Mouse (Mus musculus) forebrain, embryonic 10.5 days (tissue): ENCODE results near the gene Dapk3. TPM values are rescaled to one million over a fixed set of nuclear protein-coding genes. Genes with fewer than 3 reads are reported as not detected.
"Not testable (repeated sequence)": the region's sequence is repeated elsewhere in the genome, so short reads cannot be mapped to it uniquely, and the experiment has no call there.

Experiments used
- DNase-seq: peaks from one replicate; pipeline ENCODE4 v3.0.0-alpha.2; 2017; ENCODE audit warnings: low spot score; ENCODE audit errors: extremely low spot score
- H3K27ac ChIP-seq: fragments of 300-500 bp; sonication (generic); 2 replicates; pipeline ENCODE4 v1.5.1; 2016; ENCODE audit warnings: mild to moderate bottlenecking
- H3K27me3 ChIP-seq: fragments of 300-500 bp; sonication (generic); 2 replicates; pipeline ENCODE4 v1.6.1; 2016; ENCODE audit warnings: mild to moderate bottlenecking; ENCODE audit not compliant: poor library complexity, severe bottlenecking
- H3K36me3 ChIP-seq: fragments of 300-500 bp; sonication (generic); replicated peaks from 2 replicates; pipeline ENCODE4 v1.6.1; 2016; ENCODE audit warnings: mild to moderate bottlenecking, moderate library complexity
- H3K4me1 ChIP-seq: fragments of 300-500 bp; sonication (generic); 2 replicates; pipeline ENCODE4 v1.6.1; 2016
- H3K4me3 ChIP-seq: fragments of 300-500 bp; sonication (generic); 2 replicates; pipeline ENCODE4 v1.5.1; 2016; ENCODE audit warnings: mild to moderate bottlenecking, moderate library complexity
- H3K9me3 ChIP-seq: fragments of 300-500 bp; sonication (generic); 2 replicates; pipeline ENCODE4 v1.6.1; 2016; ENCODE audit warnings: mild to moderate bottlenecking, moderate library complexity
- WGBS: fragments of 180-500 bp; shearing (Covaris S2); methylation state at CpG from one replicate; pipeline ENCODE4 v1.1.7; 2016; 5-methylcytosine and 5-hydroxymethylcytosine counted together
- polyA plus RNA-seq: library from polyadenylated mRNA; unstranded; fragments of >200 nt; fragmentation: Nextera tagmentation; extraction: Ambion mirVana; gene quantifications from 2 replicates; pipeline ENCODE4 v1.2.1, GENCODE M21; 2016

The Dapk3 gene
- polyA plus RNA-seq, 1 experiment from 2014 or later: 41.6 TPM

DNA sequence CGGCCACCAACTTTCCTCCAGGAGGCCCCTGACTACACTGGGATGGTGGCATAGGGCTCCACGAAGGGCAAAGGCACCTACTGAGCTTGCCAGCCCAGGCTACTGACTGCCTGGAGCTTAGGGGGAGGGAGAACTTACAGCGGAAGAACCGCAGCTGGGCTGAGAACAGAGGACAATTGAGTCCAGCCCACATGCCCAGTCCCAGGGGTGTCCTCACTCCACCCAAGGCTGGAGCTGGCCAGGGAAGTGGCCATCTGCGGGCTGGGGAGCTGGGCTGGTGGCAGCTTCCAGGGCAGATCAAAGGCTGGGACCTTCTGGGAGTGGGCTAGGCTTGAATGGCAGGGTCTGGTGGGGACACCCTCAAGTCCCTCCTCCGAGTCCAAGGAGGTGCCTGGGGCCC is 28.1 kb upstream of the Dapk3 start:
- WGBS: 86% methylated on average over 6 of the region's 6 CpGs
- Histone ChIP-seq H3K27ac (no peak overlapping the region), H3K27me3 (no peaks in the 10 kb centered on the region), H3K4me3 (no peak overlapping the region), H3K4me1 (peaks cover 8% of the 10 kb centered on the region), H3K9me3 (no peaks in the 10 kb centered on the region), H3K36me3 (peaks cover 87% of the 10 kb centered on the region)
- DNase-seq: no peak

DNA sequence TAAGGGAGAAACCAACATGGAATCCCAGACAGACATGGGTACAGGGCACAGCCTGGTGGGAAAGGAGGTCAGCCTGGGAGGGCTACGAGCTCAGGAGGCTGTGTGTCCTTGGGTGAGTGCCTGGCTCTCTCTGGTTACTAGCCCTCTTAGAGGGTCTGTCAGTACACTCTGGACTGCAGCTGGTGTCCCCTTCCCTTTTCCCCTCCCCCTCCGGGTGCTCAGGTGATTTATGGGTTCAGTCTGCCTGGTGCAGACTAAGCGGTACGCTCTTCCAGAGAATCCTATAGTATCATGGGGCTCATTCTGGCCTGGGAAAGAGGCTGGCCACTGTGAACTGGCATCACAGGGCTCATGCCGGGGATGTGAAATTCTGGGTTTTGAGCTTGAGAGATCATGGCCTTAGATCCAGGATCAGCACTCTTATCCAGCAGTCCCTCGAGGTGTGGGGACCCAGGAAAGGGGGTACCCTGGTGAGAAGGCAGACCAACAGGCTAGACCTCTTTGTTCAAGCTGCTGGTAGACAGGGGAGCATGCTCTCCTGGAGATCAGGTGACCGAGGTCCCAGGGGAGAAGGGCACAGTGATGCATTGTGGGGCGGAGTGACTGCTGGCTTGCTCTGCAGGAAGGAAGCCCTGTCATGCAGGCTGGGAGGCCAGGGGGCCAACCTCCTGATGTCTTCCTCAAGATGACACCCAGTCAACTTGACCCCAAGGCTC is 21.0 kb upstream of the Dapk3 start:
- Histone ChIP-seq H3K4me1 (peaks cover 25% of the 10 kb centered on the region), H3K4me3 (no peak overlapping the region), H3K36me3 (peaks cover 86% of the 10 kb centered on the region), H3K27me3 (no peaks in the 10 kb centered on the region), H3K9me3 (no peaks in the 10 kb centered on the region), H3K27ac (no peak overlapping the region)
- WGBS: 91% methylated on average over 8 of the region's 8 CpGs
- no peak for DNase-seq

- H3K4me1 ChIP-seq: peaks cover 29% of the 10 kb centered on the region
- 77% methylated on average over 2 of the region's 2 CpGs for WGBS
- peaks cover 81% of the 10 kb centered on the region for H3K36me3 ChIP-seq
- H3K27ac ChIP-seq: no peak overlapping the region
- H3K9me3 ChIP-seq: no peaks in the 10 kb centered on the region
- no peaks in the 10 kb centered on the region for H3K27me3 ChIP-seq
- H3K4me3 ChIP-seq: no peak overlapping the region
- no peak for DNase-seq
Measured at GRCm38 (mm10) chr10:81162318-81162652, 20.5 kb upstream of the Dapk3 start.

GRCm38 (mm10) chr10:81165118-81165517 is 17.7 kb upstream of the Dapk3 start:
- H3K36me3 ChIP-seq: peaks cover 54% of the 10 kb centered on the region
- H3K27me3 ChIP-seq: no peaks in the 10 kb centered on the region
- H3K4me3 ChIP-seq: no peak overlapping the region
- DNase-seq: no peak
- no peak overlapping the region for H3K27ac ChIP-seq
- 90% methylated on average over 8 of the region's 8 CpGs for WGBS
- peaks cover 48% of the 10 kb centered on the region for H3K4me1 ChIP-seq
- no peaks in the 10 kb centered on the region for H3K9me3 ChIP-seq

DNA sequence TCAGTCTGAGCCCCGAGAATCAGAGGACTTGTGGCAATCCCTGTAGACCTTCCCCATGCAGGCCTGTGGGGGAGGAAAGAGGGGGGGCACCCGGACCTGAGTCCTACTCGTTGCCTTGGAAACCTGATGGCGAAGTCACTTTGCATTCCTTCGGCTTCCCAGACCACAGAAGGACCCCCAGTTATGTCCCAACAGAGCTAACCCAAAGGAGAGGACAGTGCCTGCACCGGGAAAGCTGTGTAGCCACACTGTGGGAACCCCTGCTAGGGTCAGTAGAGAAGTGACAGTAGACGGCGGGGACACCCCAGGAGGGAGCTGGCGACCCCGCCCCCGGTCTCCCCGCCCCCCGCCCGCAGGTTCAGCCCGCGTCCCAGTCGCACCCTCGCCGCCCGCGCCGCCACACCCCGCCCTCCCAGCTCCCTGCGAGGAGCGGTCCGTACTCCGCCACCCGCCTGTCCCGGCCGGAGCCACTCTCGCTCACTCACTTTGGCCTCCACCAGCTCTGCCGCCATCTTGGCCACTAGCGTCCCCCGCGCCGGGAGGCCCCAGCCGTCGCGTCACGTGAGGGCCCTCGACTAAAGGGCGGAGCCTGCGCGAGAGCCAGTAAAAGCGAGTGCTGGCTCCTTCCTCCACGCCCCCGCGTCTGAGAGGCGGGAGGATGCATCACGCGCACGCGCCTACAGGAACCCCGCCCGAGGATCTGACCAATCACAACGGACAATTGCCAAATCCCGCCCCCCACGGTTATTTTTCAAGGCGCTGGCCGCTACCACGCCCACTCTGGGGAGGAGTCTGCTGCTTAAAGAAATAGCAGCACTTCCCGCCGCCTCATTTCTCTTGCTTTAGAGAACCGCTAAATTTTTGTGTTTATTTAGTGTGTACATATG is 15.4 kb upstream of the Dapk3 start, which contains the start of gene Pias4:
Gene Pias4 (minus strand): TSS at position 724 of the 887 bp plus-strand sequence.
- peak within 1 kb of the TSS; percentile 90 for H3K27ac ChIP-seq
- 1% methylated on average over 64 of the region's 64 CpGs for WGBS
- H3K27me3 ChIP-seq: no peaks in the 10 kb centered on the region
- H3K4me1 ChIP-seq: peaks cover 41% of the 10 kb centered on the region
- H3K4me3 ChIP-seq: peak within 1 kb of the TSS; percentile 88
- DNase-seq: peak; percentile 100
- peaks cover 31% of the 10 kb centered on the region for H3K36me3 ChIP-seq
- no peaks in the 10 kb centered on the region for H3K9me3 ChIP-seq

DNA sequence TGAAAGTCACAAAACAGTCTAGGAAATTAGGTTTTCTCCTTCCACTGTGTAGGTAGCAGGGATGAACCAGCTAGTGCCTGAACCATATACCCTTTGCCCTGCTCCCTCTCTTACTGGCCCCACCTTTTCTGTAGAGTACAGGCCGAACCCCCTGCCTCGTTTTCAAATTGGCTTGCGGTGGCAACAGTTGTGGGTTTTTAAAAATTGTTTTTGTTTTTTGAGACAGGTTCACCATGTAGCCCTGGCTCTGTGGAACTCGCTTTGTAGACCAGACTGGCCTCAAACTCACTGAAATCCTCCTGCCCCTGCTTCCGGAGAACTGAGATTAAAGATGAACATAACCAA is 14.7 kb upstream of the Dapk3 start:
- no peaks in the 10 kb centered on the region for H3K27me3 ChIP-seq
- DNase-seq: no peak
- peak overlapping the region; percentile 88 for H3K4me3 ChIP-seq
- peaks cover 44% of the 10 kb centered on the region for H3K4me1 ChIP-seq
- WGBS: 6% methylated on average over 5 of the region's 5 CpGs
- H3K36me3 ChIP-seq: peaks cover 25% of the 10 kb centered on the region
- peak overlapping the region; percentile 90 for H3K27ac ChIP-seq
- H3K9me3 ChIP-seq: no peaks in the 10 kb centered on the region

- H3K27me3 ChIP-seq: no peaks in the 10 kb centered on the region
- H3K4me3 ChIP-seq: peak overlapping the region; percentile 88
- peak overlapping the region; percentile 90 for H3K27ac ChIP-seq
- no peaks in the 10 kb centered on the region for H3K9me3 ChIP-seq
- peaks cover 50% of the 10 kb centered on the region for H3K4me1 ChIP-seq
- 5% methylated on average over 29 of the region's 29 CpGs for WGBS
- DNase-seq: peak; percentile 79
- H3K36me3 ChIP-seq: peaks cover 19% of the 10 kb centered on the region
Measured at GRCm38 (mm10) chr10:81168521-81169244, 14.1 kb upstream of the Dapk3 start.

DNA sequence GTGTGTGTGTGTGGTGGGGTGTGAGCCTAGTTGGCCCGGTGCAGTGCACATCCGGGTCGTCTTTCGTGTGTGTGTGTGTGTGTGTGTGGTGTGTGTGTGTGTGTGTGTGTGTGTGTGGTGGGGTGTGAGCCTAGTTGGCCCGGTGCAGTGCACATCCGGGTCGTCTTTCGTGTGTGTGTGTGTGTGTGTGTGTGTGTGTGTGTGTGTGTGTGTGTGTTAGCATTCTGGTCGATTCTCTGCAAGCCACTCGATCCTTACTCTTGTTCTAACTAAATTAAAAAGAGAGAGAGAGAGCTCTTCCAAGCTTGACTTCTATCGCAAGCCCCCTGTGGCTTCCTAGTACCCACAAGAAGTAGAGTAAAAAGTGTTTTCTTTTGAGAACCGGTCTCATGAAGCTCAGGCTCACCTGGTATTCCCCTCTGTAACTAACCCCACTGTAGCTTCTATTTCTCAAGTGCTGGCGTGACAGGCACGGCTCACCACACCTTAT is 13.3 kb upstream of the Dapk3 start:
- not testable (repeated sequence) for H3K9me3 ChIP-seq, DNase-seq, H3K27me3 ChIP-seq, H3K27ac ChIP-seq
- Histone ChIP-seq H3K4me3 (peak overlapping the region; percentile 88), H3K36me3 (peaks cover 11% of the 10 kb centered on the region), H3K4me1 (peaks cover 58% of the 10 kb centered on the region)
- WGBS: 58% methylated on average over 8 of the region's 14 CpGs

DNA sequence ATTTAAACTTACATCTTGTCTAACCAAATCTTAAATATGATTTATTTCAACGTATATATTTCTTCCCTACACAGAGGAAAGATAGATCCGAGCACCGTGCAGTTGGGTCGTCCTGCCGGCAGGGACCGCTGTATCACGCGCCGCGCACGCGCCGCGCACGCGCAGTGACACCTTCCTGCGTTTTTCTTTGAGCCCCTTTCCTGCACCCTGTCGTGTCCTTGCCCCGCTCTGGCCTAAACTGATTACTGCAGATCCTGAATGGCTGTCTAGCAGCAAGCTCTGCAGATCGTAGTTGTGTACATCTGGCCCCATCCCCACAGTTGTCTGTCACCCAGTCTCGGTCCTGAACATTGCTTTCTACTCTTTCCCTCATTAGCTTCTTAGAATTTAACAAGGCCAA is 9.7 kb upstream of the Dapk3 start:
- Histone ChIP-seq H3K4me1 (peaks cover 60% of the 10 kb centered on the region), H3K4me3 (peak overlapping the region; percentile 36), H3K27ac (peak overlapping the region; percentile 98), H3K9me3 (no peaks in the 10 kb centered on the region), H3K27me3 (no peaks in the 10 kb centered on the region), H3K36me3 (peaks cover 12% of the 10 kb centered on the region)
- peak; percentile 86 for DNase-seq
- WGBS: 9% methylated on average over 21 of the region's 21 CpGs

GRCm38 (mm10) chr10:81174617-81175344 is 8.0 kb upstream of the Dapk3 start:
- peaks cover 62% of the 10 kb centered on the region for H3K4me1 ChIP-seq
- WGBS: 2% methylated on average over 29 of the region's 29 CpGs

GRCm38 (mm10) chr10:81175345-81175701 is 7.5 kb upstream of the Dapk3 start:
- not testable (repeated sequence) for H3K9me3 ChIP-seq, H3K27me3 ChIP-seq, DNase-seq
- Histone ChIP-seq H3K4me1 (peaks cover 67% of the 10 kb centered on the region), H3K27ac (peak overlapping the region; percentile 98), H3K36me3 (peaks cover 34% of the 10 kb centered on the region), H3K4me3 (peak overlapping the region; percentile 56)
- 23% methylated on average over 4 of the region's 4 CpGs for WGBS

More at GRCm38 (mm10) chr10:81174617-81175344, 8.0 kb upstream of the Dapk3 start:
- Histone ChIP-seq H3K27me3 (no peaks in the 10 kb centered on the region), H3K4me3 (peak overlapping the region; percentile 56), H3K36me3 (peaks cover 29% of the 10 kb centered on the region), H3K27ac (peak overlapping the region; percentile 98), H3K9me3 (no peaks in the 10 kb centered on the region)
- DNase-seq: peak; percentile 91

DNA sequence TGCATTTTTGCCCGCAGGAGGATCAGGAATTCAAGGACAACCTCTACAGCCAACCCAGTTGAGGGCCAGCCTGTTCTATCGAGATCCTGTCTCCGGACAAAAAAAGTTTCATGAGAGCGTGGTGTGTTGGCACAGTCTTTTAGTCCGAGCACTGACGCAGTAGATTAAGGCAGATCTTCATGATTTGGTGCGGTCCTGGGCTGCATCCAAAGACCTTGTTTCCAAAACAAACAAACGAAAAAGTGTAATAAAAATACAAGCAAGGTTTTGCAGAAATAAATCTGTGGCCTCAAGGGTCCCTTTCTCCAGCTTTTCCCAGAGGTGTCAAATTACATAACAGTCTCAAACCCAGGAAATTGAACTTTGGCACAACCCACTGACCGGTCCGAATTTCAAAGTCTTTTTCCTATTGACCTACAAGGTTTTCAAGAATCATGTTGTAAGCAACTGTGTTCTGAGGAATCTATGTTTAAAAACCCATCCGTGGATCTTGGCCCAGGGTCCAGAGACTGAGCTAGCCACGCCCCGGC is 6.8 kb upstream of the Dapk3 start:
- no peak for DNase-seq
- Histone ChIP-seq H3K4me1 (peaks cover 74% of the 10 kb centered on the region), H3K36me3 (peaks cover 41% of the 10 kb centered on the region), H3K9me3 (no peaks in the 10 kb centered on the region), H3K27ac (peak overlapping the region; percentile 98), H3K4me3 (peak overlapping the region; percentile 98), H3K27me3 (no peaks in the 10 kb centered on the region)
- 12% methylated on average over 13 of the region's 13 CpGs for WGBS
